In genomic region chr4:130773899-130774298, GRCm38 (mm10) we compare ENCODE assay signal across 25 mouse cellular contexts. TPM values are rescaled to one million over a fixed set of nuclear protein-coding genes. Genes with fewer than 3 reads are reported as not detected.
A peak's percentile ranks its signal among the peaks of the same experiment; 100 is the strongest.
DNase-seq lines count a peak whose midpoint lies in the region; ATAC-seq and TF ChIP-seq lines count a peak whose summit lies in the region.
"Had no signal": no experiment of that assay in that cellular context is flagged by ENCODE, and none has a peak within 500 bp of the region (broad histone marks: within the 10 kb centered on the region; RNA-seq: fewer than 3 reads in every experiment).

No protein-coding gene starts in this region.

- no peak for TF ChIP-seq CTCF in layer of hippocampus, adult 2 months (conservative IDR thresholded peaks at IDR 0.05)

- ATAC-seq in heart, embryonic 15.5 days (replicated peaks; ENCODE audit: insufficient number of reproducible peaks, insufficient read depth, low FRiP score, low read depth): no peak
- ATAC-seq: forebrain, postnatal 0 days; intestine, embryonic 16.5 days; lung, postnatal 0 days had no signal

- no peak overlapping the region for H3K9ac ChIP-seq in heart, embryonic 15.5 days
- H3K9ac ChIP-seq: forebrain, embryonic 12.5 days; forebrain, postnatal 0 days; limb, embryonic 15.5 days; liver, embryonic 13.5 days; midbrain, embryonic 12.5 days had no signal

- peak overlapping the region; percentile 20 for H3K27ac ChIP-seq in heart, embryonic 15.5 days
- no peak overlapping the region for H3K27ac ChIP-seq in heart, embryonic 10.5 days
- 0 out of 2 replicates have a peak overlapping the region, but pooled peaks have one; percentile 20 for H3K27ac ChIP-seq in layer of hippocampus, adult 2 months
- H3K27ac ChIP-seq: forebrain, embryonic 12.5 days; kidney, postnatal 0 days; limb, embryonic 10.5 days; limb, embryonic 15.5 days; liver, embryonic 13.5 days; midbrain, embryonic 12.5 days had no signal

- H3K27me3 ChIP-seq in heart, embryonic 15.5 days: no peaks in the 10 kb centered on the region
- no peaks in the 10 kb centered on the region for H3K27me3 ChIP-seq in heart, embryonic 10.5 days (ENCODE audit: insufficient read depth, poor library complexity, severe bottlenecking)
- H3K27me3 ChIP-seq: forebrain, embryonic 12.5 days; limb, embryonic 15.5 days; liver, embryonic 13.5 days; megakaryocyte, embryonic 14.5 days; midbrain, embryonic 12.5 days had no signal

- H3K4me1 ChIP-seq in heart, embryonic 15.5 days (replicated peaks): peaks cover 35% of the 10 kb centered on the region
- H3K4me1 ChIP-seq in heart, embryonic 10.5 days: peaks cover 13% of the 10 kb centered on the region; the same call in 1 of the 2 replicates
- H3K4me1 ChIP-seq: limb, embryonic 10.5 days; liver, embryonic 13.5 days had no signal

- no peak overlapping the region for H3K4me3 ChIP-seq in heart, embryonic 15.5 days
- H3K4me3 ChIP-seq in heart, embryonic 10.5 days: no peak overlapping the region
- H3K4me3 ChIP-seq in layer of hippocampus, adult 2 months: no peak overlapping the region
- H3K4me3 ChIP-seq: erythroblast, embryonic 14.5 days; forebrain, embryonic 12.5 days; limb, embryonic 10.5 days; limb, embryonic 15.5 days; liver, embryonic 13.5 days; megakaryocyte, embryonic 14.5 days; midbrain, embryonic 12.5 days had no signal

- DNase-seq in heart, embryonic 10.5 days (ENCODE audit: low spot score): no peak
- DNase-seq in layer of hippocampus, adult 2 months (ENCODE audit: low spot score in 2 of 2): no peak
- DNase-seq in layer of hippocampus, postnatal 14 days (ENCODE audit: low spot score in 2 of 2): no peak
- DNase-seq in adrenal gland, postnatal 10 days: peak; percentile 40
- peak; percentile 32 for DNase-seq in naive thymus-derived CD4-positive, alpha-beta T cell, adult 2 months (ENCODE audit: low read depth)
- DNase-seq in ovary, adult 18-20 months (ENCODE audit: low spot score): no peak
- DNase-seq: cerebellum, adult 18-20 months; cerebellum, postnatal 10 days; forebrain, postnatal 0 days; kidney, adult 8-10 months; kidney, postnatal 4 days; liver, embryonic 13.5 days; lung, adult 18-20 months; right cerebral cortex, adult 18-20 months; spleen, adult 18-20 months had no signal

- H3K9me3 ChIP-seq in heart, embryonic 15.5 days (replicated peaks): no peaks in the 10 kb centered on the region
- H3K9me3 ChIP-seq in heart, embryonic 10.5 days: no peaks in the 10 kb centered on the region
- H3K9me3 ChIP-seq: forebrain, embryonic 12.5 days; limb, embryonic 10.5 days; limb, embryonic 15.5 days; liver, embryonic 13.5 days; megakaryocyte, embryonic 14.5 days; midbrain, embryonic 12.5 days had no signal

- H3K36me3 ChIP-seq in heart, embryonic 15.5 days: peaks cover 56% of the 10 kb centered on the region
- H3K36me3 ChIP-seq in heart, embryonic 10.5 days: peaks cover 95% of the 10 kb centered on the region

- H3K4me2 ChIP-seq in heart, embryonic 15.5 days: no peak overlapping the region
- H3K4me2 ChIP-seq: forebrain, embryonic 12.5 days; limb, embryonic 15.5 days; liver, embryonic 13.5 days; midbrain, embryonic 12.5 days had no signal

- WGBS in heart, embryonic 15.5 days: 63% methylated on average over 4 of the region's 4 CpGs
- 84% methylated on average over 4 of the region's 4 CpGs for WGBS in heart, embryonic 10.5 days

RNA-seq across cellular contexts. Expression of gene Sdc3, which starts 18.4 kb away (rescaled TPM):
- 18.4 and 28.4 TPM in 2 replicates for polyA plus RNA-seq in heart, embryonic 15.5 days (2015; fragmentation: Nextera tagmentation; extraction: Ambion mirVana)
- 19.0 and 21.6 TPM in 2 replicates for polyA plus RNA-seq in heart, embryonic 10.5 days (2016; fragmentation: Nextera tagmentation; extraction: Ambion mirVana)
- 100 to 1,000 TPM; 130 to 140 TPM for total RNA-seq in layer of hippocampus, adult 2 months (2021)
- total RNA-seq in layer of hippocampus, postnatal 14 days (2021): 100 to 1,000 TPM; 220 to 233 TPM
- total RNA-seq in adrenal gland, postnatal 10 days (2021): 100 to 1,000 TPM; 149 to 179 TPM

Comparison
In these comparisons a context has a peak if more than half of its experiments do, and no peak if none do; other contexts are left out.
1. DNase-seq: peak in adrenal gland, postnatal 10 days (single experiment) and naive thymus-derived CD4-positive, alpha-beta T cell, adult 2 months (single experiment); none in heart, embryonic 10.5 days (single experiment), layer of hippocampus, adult 2 months (0 of 2), layer of hippocampus, postnatal 14 days (0 of 2) and ovary, adult 18-20 months (single experiment).